Mouse (Mus musculus): Measurements from ENCODE around the gene Il18r1.

DNA sequence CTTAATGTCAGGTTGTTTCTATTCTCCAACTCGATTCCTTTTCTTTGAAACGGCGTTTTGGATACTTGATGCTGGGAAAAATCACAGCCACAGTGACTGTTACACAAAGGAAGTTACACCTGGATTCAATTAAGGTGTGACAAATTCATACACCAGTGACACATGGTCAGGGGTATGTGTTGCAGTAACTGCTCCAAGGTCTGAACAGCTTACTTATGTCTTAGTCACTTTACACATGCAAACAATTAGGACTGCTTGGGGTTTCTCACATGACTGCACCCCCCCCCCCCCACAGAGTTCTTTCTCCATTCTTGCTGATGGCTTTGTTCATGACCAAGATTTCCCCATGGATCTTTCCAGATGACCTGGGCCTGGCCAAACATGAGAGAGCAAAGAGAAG, 29.4 kb upstream of the Il18r1 start:
- TF ChIP-seq CTCF (IDR thresholded peaks at IDR 0.05; ENCODE audit: borderline replicate concordance, extremely low read depth, insufficient read depth, insufficient read length) (no peak), POLR2A (IDR thresholded peaks at IDR 0.05; ENCODE audit: borderline replicate concordance, extremely low read depth, insufficient read depth, insufficient read length, poor library complexity, severe bottlenecking) (no peak)
